Mouse (Mus musculus) Patski (cell line): ENCODE results near the gene Ltb. TPM values are rescaled to one million over a fixed set of nuclear protein-coding genes. Genes with fewer than 3 reads are reported as not detected.

Experiments used
- ATAC-seq: fragments of 100-300 bp; one replicate; pipeline ENCODE4 v1.8.0; 2021
- CTCF ChIA-PET: fragments of 350-600 bp; sonication (Branson Sonifier 250); formaldehyde crosslinking; loops from one replicate; lab custom pipeline; 2022; ENCODE audit warnings: inconsistent platforms; lab: Charles Lee
- POLR2A ChIA-PET: fragments of 350-600 bp; sonication (Branson Sonifier 250); formaldehyde crosslinking; loops from one replicate; lab custom pipeline; 2022; ENCODE audit warnings: antibody characterized with exemption, inconsistent platforms; lab: Charles Lee
- DNase-seq: peaks from one replicate; pipeline ENCODE4 v3.0.0-alpha.2; 2011; ENCODE audit warnings: low read depth, low spot score
- H3K27me3 ChIP-seq: fragments of 371-371 bp; one replicate; pipeline ENCODE4 v1.5.1; 2021
- CTCF ChIP-seq: fragments of 100-300 bp; IDR thresholded peaks from one replicate; pipeline ENCODE4 v1.5.1; 2021
- in situ Hi-C: fragments of 300-500 bp; cut with MboI; formaldehyde crosslinking; loops from 3 replicates; pipeline ENCODE4 v1.11.1; 2018; ENCODE audit warnings: low pct_unique_long_range_greater_than_20kb, mixed read lengths
- polyA plus RNA-seq: library from polyadenylated mRNA; unstranded; gene quantifications from one replicate; pipeline ENCODE4 v1.2.3, GENCODE M21; 2021

The Ltb gene
- polyA plus RNA-seq, 1 experiment from 2014 or later, result not detected

- POLR2A ChIA-PET, result interaction anchor here (1.1 kb wide), 1 partner anchor 49 kb away, joined by 3 read pairs; no protein-coding TSS in a partner anchor
- ATAC-seq (no peak), DNase-seq (no peak)
- no peak for TF ChIP-seq CTCF
- CTCF ChIA-PET, result interaction anchor here (1.2 kb wide), 1 partner anchor 11 kb away, joined by 4 read pairs; no protein-coding TSS in a partner anchor
- no peaks in the 10 kb centered on the region for H3K27me3 ChIP-seq
- in situ Hi-C loops, result no loop called here
Measured at GRCm38 (mm10) chr17:35219601-35220041, 25.4 kb downstream of the Ltb start.

- H3K27me3 ChIP-seq, result no peaks in the 10 kb centered on the region
- POLR2A ChIA-PET, result interaction anchor here (1.1 kb wide), 1 partner anchor 50 kb away, joined by 3 read pairs; no protein-coding TSS in a partner anchor
- DNase-seq (no peak), ATAC-seq (peak; percentile 18)
- in situ Hi-C loops, result no loop called here
- CTCF ChIA-PET, result interaction anchor here (1.2 kb wide), 1 partner anchor 11 kb away, joined by 4 read pairs; no protein-coding TSS in a partner anchor
- TF ChIP-seq CTCF, result no peak
Measured at GRCm38 (mm10) chr17:35220156-35220952, 26.1 kb downstream of the Ltb start, which contains the start of gene Gm16181. Gm16181 (plus strand) TSS chr17:35220834.

GRCm38 (mm10) chr17:35222299-35222698, 28.1 kb downstream of the Ltb start:
- H3K27me3 ChIP-seq, result no peaks in the 10 kb centered on the region
- in situ Hi-C loops, result no loop called here
- ChIA-PET CTCF (interaction anchor here (20.7 kb wide), 1 partner anchor 51 kb away, joined by 239 read pairs; the partner anchor contains the start of gene Aif1), POLR2A (no interaction called here)
- TF ChIP-seq CTCF, result no peak
- DNase-seq, result no peak
- ATAC-seq, result no peak

- no peaks in the 10 kb centered on the region for H3K27me3 ChIP-seq
- ChIA-PET CTCF (interaction anchor here (20.7 kb wide), 1 partner anchor 54 kb away, joined by 239 read pairs; the partner anchor contains the start of gene Aif1), POLR2A (no interaction called here)
- ATAC-seq (no peak), DNase-seq (no peak)
- in situ Hi-C loops, result no loop called here
- no peak for TF ChIP-seq CTCF
Measured at GRCm38 (mm10) chr17:35224641-35225040, 30.4 kb downstream of the Ltb start.

GRCm38 (mm10) chr17:35225456-35225855, 31.2 kb downstream of the Ltb start:
- TF ChIP-seq CTCF, result no peak
- DNase-seq (no peak), ATAC-seq (no peak)
- in situ Hi-C loops, result no loop called here
- ChIA-PET POLR2A (no interaction called here), CTCF (interaction anchor here (0.9 to 20.7 kb wide), 2 partner anchors 47 to 55 kb away, joined by 3 to 239 read pairs; partner anchors contain the start of gene Aif1)
- no peaks in the 10 kb centered on the region for H3K27me3 ChIP-seq

- ChIA-PET CTCF (interaction anchor here (0.8 to 20.7 kb wide), 2 partner anchors 48 to 56 kb away, joined by 3 to 239 read pairs; partner anchors contain the start of gene Aif1), POLR2A (no interaction called here)
- ATAC-seq (no peak), DNase-seq (no peak)
- in situ Hi-C loops, result no loop called here
- no peak for TF ChIP-seq CTCF
- H3K27me3 ChIP-seq, result no peaks in the 10 kb centered on the region
Measured at GRCm38 (mm10) chr17:35226561-35227046, 32.4 kb downstream of the Ltb start.

GRCm38 (mm10) chr17:35231022-35231421, 36.8 kb downstream of the Ltb start:
- ATAC-seq, result no peak

GRCm38 (mm10) chr17:35232043-35232442, 37.8 kb downstream of the Ltb start:
- DNase-seq (no peak), ATAC-seq (no peak)
- no peak for TF ChIP-seq CTCF
- in situ Hi-C loops, result loop anchor here (5.0 to 10.0 kb wide), 2 partner anchors 65 to 217 kb away; partner anchors contain the start of gene Vwa7
- no peaks in the 10 kb centered on the region for H3K27me3 ChIP-seq
- CTCF ChIA-PET, result interaction anchor here (0.7 to 20.7 kb wide), 11 partner anchors 9 to 72 kb away, joined by 3 to 239 read pairs (median 4); partner anchors contain the start of genes Aif1 and Ddx39b
- POLR2A ChIA-PET, result interaction anchor here (1.0 to 1.4 kb wide), 2 partner anchors 11 to 57 kb away, joined by 4 to 7 read pairs; no protein-coding TSS in a partner anchor

More at GRCm38 (mm10) chr17:35231022-35231421, 36.8 kb downstream of the Ltb start:
- no peak for TF ChIP-seq CTCF
- in situ Hi-C loops, result loop anchor here (5.0 to 10.0 kb wide), 2 partner anchors 64 to 216 kb away; partner anchors contain the start of gene Vwa7
- ChIA-PET CTCF (interaction anchor here (0.7 to 20.7 kb wide), 11 partner anchors 8 to 60 kb away, joined by 3 to 239 read pairs (median 4); partner anchors contain the start of genes Aif1 and Ddx39b), POLR2A (interaction anchor here (0.6 kb wide), 1 partner anchor 44 kb away, joined by 3 read pairs; no protein-coding TSS in a partner anchor)
- no peak for DNase-seq
- no peaks in the 10 kb centered on the region for H3K27me3 ChIP-seq

GRCm38 (mm10) chr17:35232659-35233058, 38.4 kb downstream of the Ltb start:
- DNase-seq (no peak), ATAC-seq (no peak)
- no peak for TF ChIP-seq CTCF
- ChIA-PET CTCF (interaction anchor here (0.7 to 20.7 kb wide), 10 partner anchors 8 to 73 kb away, joined by 3 to 239 read pairs (median 4); partner anchors contain the start of genes Aif1 and Ddx39b), POLR2A (interaction anchor here (1.0 to 1.4 kb wide), 2 partner anchors 10 to 58 kb away, joined by 4 to 7 read pairs; no protein-coding TSS in a partner anchor)
- in situ Hi-C loops, result loop anchor here (5.0 to 10.0 kb wide), 2 partner anchors 65 to 218 kb away; partner anchors contain the start of gene Vwa7
- H3K27me3 ChIP-seq, result no peaks in the 10 kb centered on the region
